Mouse (Mus musculus): ENCODE results near the gene Adipoq.
"Not testable (repeated sequence)": the region's sequence is repeated elsewhere in the genome, so short reads cannot be mapped to it uniquely, and the experiment has no call there.

Gene Adipoq

DNA sequence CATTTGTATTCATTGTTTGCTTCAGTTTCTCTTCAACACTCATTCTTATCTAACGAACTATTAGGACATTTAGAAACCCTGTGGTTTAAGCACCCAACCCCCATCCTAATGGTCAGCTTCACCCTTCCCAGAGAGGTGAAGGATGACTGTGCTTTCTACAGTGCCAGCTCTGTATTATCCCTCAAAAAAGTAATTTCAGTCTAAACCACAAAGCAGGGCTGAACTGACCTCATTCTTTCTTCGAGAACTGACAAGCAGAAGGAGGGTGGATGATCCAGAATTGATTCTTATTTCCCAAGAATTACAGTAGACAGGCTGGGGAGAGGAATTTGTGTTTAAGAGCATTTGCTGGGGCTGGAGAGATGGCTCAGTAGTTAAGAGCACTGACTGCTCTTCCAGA lies 13.4 kb downstream of the Adipoq start:
- DNase-seq (ENCODE audit: low read depth, low spot score), result no peak

GRCm38 (mm10) chr16:23162116-23162515 lies 15.8 kb downstream of the Adipoq start:
- DNase-seq (ENCODE audit: low read depth, low spot score), result no peak

DNA sequence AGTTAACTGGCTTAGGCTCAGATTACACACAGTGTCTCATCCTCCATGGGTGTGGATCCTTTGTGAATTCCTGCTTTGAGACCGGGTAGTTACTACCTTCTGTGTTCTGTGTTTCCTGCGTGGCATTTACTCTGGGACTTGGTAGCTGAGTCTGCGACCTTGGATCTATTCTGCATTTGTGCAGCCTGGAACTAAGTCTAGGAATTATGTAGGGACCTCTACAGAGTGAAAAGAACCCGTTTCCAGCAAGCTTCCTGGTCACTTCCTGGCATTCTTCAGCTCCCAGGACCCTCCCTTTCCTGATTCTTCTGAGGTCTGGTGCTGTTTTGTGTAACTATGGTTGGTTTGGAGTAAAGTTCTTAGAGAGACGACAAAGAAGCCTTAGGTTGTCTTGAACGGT lies 18.1 kb downstream of the Adipoq start:
- no peak for DNase-seq (ENCODE audit: low read depth, low spot score)

DNA sequence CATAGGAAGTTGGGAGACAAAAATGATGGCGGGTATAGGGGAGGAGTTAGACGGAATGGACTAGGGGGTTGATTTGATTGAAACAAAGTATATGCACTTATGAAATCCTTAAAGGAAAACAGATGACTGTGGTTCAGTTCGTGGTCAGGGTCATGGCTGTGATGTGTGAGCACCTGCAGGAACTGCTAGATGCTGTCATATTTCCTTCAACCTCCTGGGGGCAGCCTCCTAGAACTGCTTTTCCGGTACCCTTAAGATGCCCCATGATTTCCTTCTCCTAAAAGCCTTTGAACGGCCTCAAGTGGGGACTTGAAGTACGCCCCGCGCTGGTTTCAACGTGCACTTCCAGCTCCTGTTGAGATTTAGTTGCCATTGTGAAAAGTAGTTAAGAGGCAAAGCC lies 19.1 kb downstream of the Adipoq start:
- no peak for DNase-seq (ENCODE audit: low read depth, low spot score)

DNA sequence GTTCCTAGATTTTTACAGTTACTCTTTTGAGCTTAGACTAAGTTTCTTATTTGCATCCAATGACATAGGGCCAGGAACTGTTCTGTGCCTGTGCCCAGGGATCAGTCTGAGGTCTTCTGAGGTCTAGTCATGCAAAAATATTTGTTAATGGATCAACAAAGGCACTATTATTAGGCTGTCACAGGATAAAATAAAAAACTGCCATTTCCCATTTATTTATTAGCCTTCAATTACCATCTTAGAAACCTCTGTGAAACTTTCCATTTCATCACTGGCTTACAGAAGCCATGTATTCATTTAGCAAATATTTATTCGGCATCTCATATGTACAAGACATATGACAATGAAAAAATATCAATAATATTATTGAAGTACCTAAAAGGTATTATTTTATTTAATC lies 20.3 kb downstream of the Adipoq start:
- DNase-seq (ENCODE audit: low read depth, low spot score), result no peak

- no peak for DNase-seq (ENCODE audit: low read depth, low spot score)
Measured at GRCm38 (mm10) chr16:23167079-23167478, 20.7 kb downstream of the Adipoq start.

- DNase-seq (ENCODE audit: low read depth, low spot score), result no peak
Measured at GRCm38 (mm10) chr16:23170813-23171212, 24.5 kb downstream of the Adipoq start.

DNA sequence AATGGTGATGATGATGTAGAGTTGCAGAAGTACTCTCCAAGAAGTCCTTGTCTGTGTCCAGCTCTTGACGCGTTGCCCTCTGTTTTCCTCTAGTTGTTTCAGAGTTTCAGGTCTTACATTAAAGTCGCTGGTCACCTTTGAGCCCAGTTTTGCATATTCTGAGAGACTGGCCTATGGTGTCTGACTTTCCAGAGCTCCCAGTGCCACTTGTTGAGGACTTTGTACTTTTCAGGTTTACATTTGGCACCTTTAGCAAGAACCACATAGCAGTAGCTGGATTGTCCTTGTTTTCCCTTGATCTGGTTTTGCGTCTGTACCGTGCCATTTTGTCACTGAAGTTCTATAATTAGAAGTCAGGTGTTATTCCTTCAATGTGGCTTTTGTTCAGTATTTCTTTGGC lies 27.6 kb downstream of the Adipoq start:
- no peak for DNase-seq (ENCODE audit: low read depth, low spot score)

GRCm38 (mm10) chr16:23174855-23175254 lies 28.5 kb downstream of the Adipoq start:
- no peak for DNase-seq (ENCODE audit: low read depth, low spot score)

- no peak for DNase-seq (ENCODE audit: low read depth, low spot score)
Measured at GRCm38 (mm10) chr16:23175956-23176355, 29.6 kb downstream of the Adipoq start.

- DNase-seq (ENCODE audit: low read depth, low spot score), result no peak
Measured at GRCm38 (mm10) chr16:23177856-23178255, 31.5 kb downstream of the Adipoq start.

DNA sequence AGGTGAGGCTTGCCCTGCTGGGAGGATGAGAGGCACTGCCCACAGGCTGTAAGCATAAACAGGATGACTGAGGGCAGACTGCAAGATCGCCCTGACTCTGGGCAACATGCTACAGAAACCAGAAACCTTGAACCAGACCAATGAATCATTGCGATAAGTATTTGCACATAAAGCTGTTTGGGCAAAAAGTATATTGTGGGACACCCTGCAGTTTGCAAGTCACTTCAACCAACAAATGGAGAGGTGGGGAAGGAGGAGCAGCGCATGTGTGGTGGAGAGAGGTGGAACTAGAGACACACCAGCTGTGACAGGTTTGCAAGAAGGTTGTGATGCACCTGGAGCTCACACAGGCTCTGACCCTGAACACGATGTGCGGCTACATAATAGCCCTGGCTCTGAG lies 32.5 kb downstream of the Adipoq start:
- DNase-seq (ENCODE audit: low read depth, low spot score), result no peak

DNA sequence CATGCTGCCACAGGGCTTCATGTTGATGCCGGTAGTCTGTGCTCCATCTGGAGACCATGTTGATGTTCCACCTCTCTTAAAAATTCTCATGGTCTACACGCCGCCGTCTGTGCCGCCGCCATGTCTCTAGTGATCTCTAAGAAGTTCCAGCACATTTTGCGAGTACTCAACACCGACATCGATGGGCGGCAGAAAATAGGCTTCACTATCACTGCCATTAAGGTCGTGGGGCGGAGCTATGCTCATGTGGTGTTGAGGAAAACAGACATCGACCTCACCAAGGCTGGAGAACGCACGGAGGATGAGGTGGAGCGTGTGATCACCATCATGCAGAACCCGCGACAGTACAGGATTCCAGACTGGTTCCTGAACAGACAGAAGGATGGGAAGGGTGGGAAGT lies 33.1 kb downstream of the Adipoq start:
- not testable (repeated sequence) for DNase-seq (ENCODE audit: low read depth, low spot score)

DNA sequence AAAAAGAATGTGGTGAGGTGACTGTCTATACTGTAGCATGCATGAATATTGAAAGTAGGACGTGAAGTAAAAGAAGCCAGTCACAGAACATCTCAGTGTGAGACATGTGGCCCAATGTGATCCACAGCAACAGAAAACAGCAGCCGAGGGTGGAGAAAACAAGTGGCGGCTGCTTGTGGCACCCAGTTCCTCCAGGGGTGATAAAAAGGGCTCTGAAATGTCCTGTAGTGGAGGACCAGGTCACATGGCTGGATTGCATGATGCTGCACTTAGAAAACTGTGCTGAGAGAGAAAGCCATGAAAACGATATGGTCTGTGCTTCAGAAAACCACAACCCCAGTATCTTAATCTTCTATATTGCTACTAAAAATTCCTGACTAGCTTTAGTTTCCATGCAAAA lies 34.7 kb downstream of the Adipoq start:
- DNase-seq (ENCODE audit: low read depth, low spot score), result no peak

GRCm38 (mm10) chr16:23181487-23181886 lies 35.2 kb downstream of the Adipoq start:
- DNase-seq (ENCODE audit: low read depth, low spot score), result no peak

DNA sequence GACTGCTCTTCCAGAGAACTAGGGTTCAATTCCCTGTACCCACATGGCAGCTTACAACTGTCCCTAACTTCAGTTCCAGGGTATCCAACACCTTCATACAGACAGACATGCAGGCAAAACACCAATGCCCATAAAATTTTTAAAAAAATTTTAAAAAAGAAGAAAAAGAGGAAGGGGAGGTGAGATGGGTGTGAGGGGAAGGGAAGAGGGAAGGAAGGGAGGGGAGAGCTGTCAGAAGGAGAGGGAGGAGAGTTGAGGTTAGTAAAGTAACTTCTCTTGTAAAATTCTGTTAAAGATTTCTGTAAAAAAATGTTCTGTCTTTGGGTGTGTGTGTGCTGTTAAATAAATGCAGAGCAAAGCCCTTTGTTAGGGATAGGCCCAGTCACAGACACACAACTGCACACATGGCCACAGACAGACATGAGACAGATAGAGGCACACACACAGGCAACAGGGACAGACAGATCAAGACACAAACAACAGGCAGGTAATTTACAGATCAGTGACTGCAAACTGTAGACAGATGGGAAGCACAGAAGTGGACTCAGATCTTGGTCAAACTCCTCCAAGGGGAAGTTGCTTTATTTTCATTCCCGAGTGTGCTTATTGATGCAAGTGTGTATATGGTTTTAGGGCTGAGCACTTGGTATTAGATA lies 35.7 kb downstream of the Adipoq start:
- DNase-seq (ENCODE audit: low read depth, low spot score), result no peak

- no peak for DNase-seq (ENCODE audit: low read depth, low spot score)
Measured at GRCm38 (mm10) chr16:23185824-23186223, 39.5 kb downstream of the Adipoq start.

- DNase-seq (ENCODE audit: low read depth, low spot score), result no peak
Measured at GRCm38 (mm10) chr16:23186418-23186817, 40.1 kb downstream of the Adipoq start.

GRCm38 (mm10) chr16:23187983-23188382 lies 41.6 kb downstream of the Adipoq start:
- DNase-seq (ENCODE audit: low read depth, low spot score), result no peak

GRCm38 (mm10) chr16:23189612-23190011 lies 43.3 kb downstream of the Adipoq start:
- no peak for DNase-seq (ENCODE audit: low read depth, low spot score)

DNA sequence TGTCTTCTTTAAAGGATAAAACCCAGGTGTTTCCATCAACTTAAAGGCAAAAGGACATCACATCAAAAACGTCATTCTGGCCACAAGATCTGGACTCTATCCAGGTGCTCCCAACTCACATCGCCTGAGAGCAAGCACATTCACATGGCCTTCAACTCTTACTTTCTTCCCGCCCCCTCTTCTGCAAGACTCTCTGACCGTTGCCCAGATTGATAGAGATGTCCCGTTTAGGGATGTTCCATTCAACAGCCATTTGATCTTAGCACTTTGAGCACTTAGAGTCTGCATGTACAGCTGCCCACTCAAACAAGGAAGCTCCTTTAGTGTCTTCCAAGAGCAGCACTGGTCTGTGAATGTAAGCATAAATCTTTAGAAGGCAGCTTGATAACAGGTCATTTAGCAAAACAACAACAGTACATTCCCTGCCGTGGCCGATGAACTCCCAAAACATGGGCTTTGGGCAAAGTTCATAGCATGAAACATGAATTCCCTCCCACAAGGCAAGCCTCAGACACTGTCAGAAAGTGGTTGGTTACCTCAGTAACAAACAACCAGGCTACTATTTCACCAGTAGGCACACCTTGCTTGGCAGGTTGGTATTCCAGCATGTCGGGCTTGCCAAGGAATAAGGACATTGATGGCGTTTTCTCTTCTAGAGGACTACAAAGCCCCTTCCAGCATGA lies 45.4 kb downstream of the Adipoq start:
- DNase-seq (ENCODE audit: low read depth, low spot score), result no peak

DNA sequence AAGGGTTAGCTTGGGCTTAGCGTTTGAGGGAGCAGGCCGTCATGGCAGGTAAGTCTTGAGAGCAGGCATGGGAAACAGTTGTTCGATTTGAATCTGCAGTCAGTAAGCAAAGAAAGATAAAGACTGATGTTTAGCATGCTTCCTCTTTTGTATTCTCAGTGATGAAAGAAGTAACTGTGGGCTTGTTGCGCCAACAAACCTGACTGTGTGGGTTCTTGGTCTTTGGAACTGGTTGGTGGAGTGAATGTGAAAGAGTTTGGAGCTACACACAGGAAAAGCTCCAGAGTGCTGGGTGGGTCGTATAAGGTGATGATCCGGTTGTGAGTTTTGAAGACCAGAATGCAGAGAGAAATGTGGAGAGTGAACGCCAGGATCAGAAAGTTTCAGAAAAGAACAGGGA lies 49.3 kb downstream of the Adipoq start:
- no peak for DNase-seq (ENCODE audit: low read depth, low spot score)

DNA sequence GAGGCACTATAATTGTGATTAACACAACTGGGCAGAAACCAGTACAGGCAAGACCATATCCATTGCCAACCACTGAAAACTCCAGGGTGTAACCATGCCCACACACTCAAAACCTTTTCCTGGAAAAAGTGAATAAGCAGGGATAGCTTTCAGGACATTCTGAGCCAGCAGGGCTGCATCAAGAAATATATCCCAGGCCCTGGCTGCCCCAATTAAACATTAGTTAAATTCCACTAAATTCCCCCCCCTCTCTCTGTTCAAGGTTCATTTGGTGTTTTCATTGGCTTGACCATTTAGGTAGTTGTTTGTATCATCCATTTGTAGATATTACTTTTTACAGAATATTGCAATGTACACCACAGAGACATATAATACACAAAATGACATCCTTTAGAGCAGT lies 50.0 kb downstream of the Adipoq start:
- DNase-seq (ENCODE audit: low read depth, low spot score), result no peak

DNA sequence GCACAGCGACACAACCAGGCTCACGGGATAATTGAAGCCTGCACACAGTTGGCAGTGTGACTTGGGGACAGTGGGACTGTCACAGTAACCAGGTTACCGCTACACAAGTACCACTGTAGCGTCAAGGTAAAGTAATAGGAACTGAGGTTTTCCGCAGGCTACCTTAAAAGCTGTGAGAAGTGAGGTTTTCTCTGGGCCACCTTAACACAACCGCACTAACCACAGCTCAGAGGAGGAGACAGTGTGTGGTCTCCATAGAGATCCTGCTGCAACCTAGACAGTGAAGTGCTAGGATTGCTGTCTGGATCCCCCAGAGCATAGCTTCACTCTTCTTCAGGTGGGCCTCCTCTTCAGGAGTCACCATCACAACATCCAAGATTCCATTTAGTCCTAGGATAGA lies 50.5 kb downstream of the Adipoq start:
- no peak for DNase-seq (ENCODE audit: low read depth, low spot score)

Data from embryo, embryonic 11.5 days (tissue).